Mouse (Mus musculus) kidney, postnatal 0 days (tissue): ENCODE results near the gene Drg1. TPM values are rescaled to one million over a fixed set of nuclear protein-coding genes. Genes with fewer than 3 reads are reported as not detected.
A peak's percentile ranks its signal among the peaks of the same experiment; 100 is the strongest.

ENCODE experiments used
- ATAC-seq: fragments of 200-750 bp; cut with Nextera tagmentation; replicated peaks from 2 replicates; pipeline ENCODE4 v1.8.0; 2017; ENCODE audit warnings: low read depth, moderate number of reproducible peaks, moderate TSS enrichment, moderate library complexity; ENCODE audit not compliant: low FRiP score
- DNase-seq: peaks from one replicate; pipeline ENCODE4 v3.0.0-alpha.2; 2016; ENCODE audit warnings: low spot score
- H3K27ac ChIP-seq: fragments of 300-500 bp; sonication (generic); 2 replicates; pipeline ENCODE4 v1.5.1; 2014; ENCODE audit warnings: mild to moderate bottlenecking
- H3K27me3 ChIP-seq: fragments of 300-500 bp; sonication (generic); 2 replicates; pipeline ENCODE4 v1.6.1; 2014; ENCODE audit warnings: low read length, mixed read lengths; ENCODE audit not compliant: insufficient read depth
- H3K36me3 ChIP-seq: fragments of 300-500 bp; sonication (generic); 2 replicates; pipeline ENCODE4 v1.6.1; 2014; ENCODE audit warnings: low read length, mixed read lengths; ENCODE audit not compliant: insufficient read depth
- H3K4me1 ChIP-seq: fragments of 300-500 bp; sonication (generic); replicated peaks from 2 replicates; pipeline ENCODE4 v1.6.1; 2014; ENCODE audit warnings: antibody characterized with exemption, low read length, mixed read lengths; ENCODE audit not compliant: insufficient read depth
- H3K4me2 ChIP-seq: fragments of 300-500 bp; sonication (generic); 2 replicates; pipeline ENCODE4 v1.6.1; 2014; ENCODE audit warnings: mild to moderate bottlenecking, low read length, moderate library complexity, mixed read lengths
- H3K4me3 ChIP-seq: fragments of 300-500 bp; sonication (generic); replicated peaks from 2 replicates; pipeline ENCODE4 v1.5.1; 2014; ENCODE audit warnings: low read depth, low read length
- H3K9ac ChIP-seq: fragments of 300-500 bp; sonication (generic); 2 replicates; pipeline ENCODE4 v1.6.1; 2014; ENCODE audit warnings: low read depth, low read length
- H3K9me3 ChIP-seq: fragments of 300-500 bp; sonication (generic); replicated peaks from 2 replicates; pipeline ENCODE4 v1.6.1; 2016; ENCODE audit warnings: low read length, inconsistent platforms, mixed read lengths
- CTCF ChIP-seq: IDR thresholded peaks from 2 replicates; pipeline ENCODE4 v1.5.1; 2016; ENCODE audit warnings: antibody characterized with exemption, low read depth, mild to moderate bottlenecking, moderate library complexity
- WGBS: fragments of 180-500 bp; shearing (Covaris S2); extraction: QIAGEN DNeasy Blood & Tissue Kit; methylation state at CpG from one replicate; pipeline ENCODE4 v1.1.7; 2014; 5-methylcytosine and 5-hydroxymethylcytosine counted together
- polyA plus RNA-seq: library from polyadenylated mRNA; unstranded; fragments of >200 nt; fragmentation: Nextera tagmentation; extraction: Ambion mirVana; gene quantifications from 2 replicates; pipeline ENCODE4 v1.2.1, GENCODE M21; 2015

Drg1 gene
- polyA plus RNA-seq, 1 experiment from 2014 or later = 176 TPM

- 52% methylated on average over 5 of the region's 5 CpGs for WGBS
- Histone ChIP-seq H3K4me3 (no peak overlapping the region; the same call in 1 of the 2 replicates), H3K36me3 (0 out of 2 replicates have a peak, but pooled peaks cover under 1% of the 10 kb centered on the region), H3K9me3 (no peaks in the 10 kb centered on the region), H3K4me2 (peak overlapping the region; percentile 96), H3K27me3 (no peaks in the 10 kb centered on the region), H3K4me1 (peaks cover 3% of the 10 kb centered on the region; the same call in 1 of the 2 replicates), H3K27ac (peak overlapping the region; percentile 100), H3K9ac (peak overlapping the region; percentile 97)
- DNase-seq = peak; percentile 54
- ATAC-seq = no peak
- no peak for TF ChIP-seq CTCF
Observed at GRCm38 (mm10) chr11:3287921-3288320, 21.7 kb upstream of the Drg1 start.

- Histone ChIP-seq H3K4me1 (no peaks in the 10 kb centered on the region), H3K36me3 (no peaks in the 10 kb centered on the region), H3K4me3 (no peak overlapping the region), H3K9me3 (no peaks in the 10 kb centered on the region), H3K9ac (no peak overlapping the region), H3K27ac (peak overlapping the region; percentile 100; the same call in 1 of the 2 replicates), H3K4me2 (no peak overlapping the region), H3K27me3 (no peaks in the 10 kb centered on the region)
- DNase-seq = no peak
- no peak for ATAC-seq
- TF ChIP-seq CTCF = no peak
- 51% methylated on average over 6 of the region's 6 CpGs for WGBS
Observed at GRCm38 (mm10) chr11:3287131-3287530, 20.9 kb upstream of the Drg1 start.

DNA sequence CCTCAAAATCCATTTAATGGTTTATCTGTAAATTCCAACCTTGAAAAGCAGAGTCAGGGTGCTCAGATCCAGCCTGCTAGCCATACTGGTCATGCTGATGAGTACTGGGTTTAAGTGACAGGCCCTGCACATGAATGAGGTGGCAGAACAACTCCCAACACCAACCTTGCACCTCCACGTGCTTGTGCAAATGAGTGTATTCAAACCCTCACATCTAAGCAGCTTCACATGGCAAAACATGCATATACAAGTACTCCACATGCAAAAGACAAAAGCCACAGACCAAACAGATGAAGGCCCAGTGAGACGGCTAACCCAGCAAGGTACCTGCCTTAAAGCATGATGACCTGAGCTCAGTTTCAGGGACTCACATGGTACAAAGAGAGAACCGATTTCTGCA is 19.7 kb upstream of the Drg1 start:
- ATAC-seq = no peak
- 86% methylated on average over 3 of the region's 3 CpGs for WGBS

GRCm38 (mm10) chr11:3283645-3284044 is 17.4 kb upstream of the Drg1 start:
- Histone ChIP-seq H3K27ac (no peak overlapping the region), H3K9me3 (no peaks in the 10 kb centered on the region), H3K27me3 (no peaks in the 10 kb centered on the region), H3K4me3 (no peak overlapping the region), H3K9ac (no peak overlapping the region), H3K4me1 (no peaks in the 10 kb centered on the region), H3K4me2 (no peak overlapping the region), H3K36me3 (no peaks in the 10 kb centered on the region)
- ATAC-seq (no peak), DNase-seq (no peak)
- 92% methylated on average over 6 of the region's 6 CpGs for WGBS
- TF ChIP-seq CTCF = no peak

More for the DNA sequence above, 19.7 kb upstream of the Drg1 start:
- Histone ChIP-seq H3K4me3 (no peak overlapping the region), H3K27ac (no peak overlapping the region), H3K9me3 (no peaks in the 10 kb centered on the region), H3K4me1 (no peaks in the 10 kb centered on the region), H3K27me3 (no peaks in the 10 kb centered on the region), H3K4me2 (no peak overlapping the region), H3K9ac (no peak overlapping the region), H3K36me3 (no peaks in the 10 kb centered on the region)
- no peak for TF ChIP-seq CTCF
- DNase-seq = no peak

- Histone ChIP-seq H3K4me1 (no peaks in the 10 kb centered on the region), H3K36me3 (no peaks in the 10 kb centered on the region), H3K27me3 (no peaks in the 10 kb centered on the region), H3K9me3 (no peaks in the 10 kb centered on the region), H3K27ac (no peak overlapping the region), H3K9ac (no peak overlapping the region), H3K4me3 (no peak overlapping the region), H3K4me2 (no peak overlapping the region)
- TF ChIP-seq CTCF = no peak
- 62% methylated on average over 6 of the region's 6 CpGs for WGBS
- DNase-seq = no peak
- ATAC-seq = no peak
Observed at GRCm38 (mm10) chr11:3282887-3283286, 16.7 kb upstream of the Drg1 start.

DNA sequence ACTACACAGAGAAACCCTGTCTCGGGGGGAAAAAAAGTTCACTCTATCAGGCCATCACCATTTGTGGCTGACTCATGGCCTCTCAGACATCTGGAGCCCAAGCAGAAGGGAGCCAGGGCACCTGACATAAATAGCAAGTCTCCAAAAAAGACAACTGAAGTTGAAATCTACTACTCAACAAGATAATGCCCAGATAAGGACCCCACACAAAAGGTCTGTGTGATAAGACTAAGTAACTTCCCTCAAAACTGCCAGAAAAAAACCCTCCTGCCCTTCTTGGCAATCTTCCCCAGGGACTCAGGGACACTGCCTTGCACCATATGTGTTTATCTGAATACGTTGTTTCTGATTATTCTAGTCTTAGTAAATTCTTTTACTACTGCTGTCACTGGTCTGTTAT is 13.5 kb upstream of the Drg1 start:
- Histone ChIP-seq H3K9ac (no peak overlapping the region), H3K27me3 (no peaks in the 10 kb centered on the region), H3K4me3 (no peak overlapping the region), H3K4me2 (no peak overlapping the region), H3K4me1 (no peaks in the 10 kb centered on the region), H3K9me3 (no peaks in the 10 kb centered on the region), H3K36me3 (no peaks in the 10 kb centered on the region), H3K27ac (no peak overlapping the region)
- 71% methylated on average over 2 of the region's 2 CpGs for WGBS
- TF ChIP-seq CTCF = no peak
- DNase-seq = no peak
- no peak for ATAC-seq

- ATAC-seq (no peak), DNase-seq (no peak)
- no peak overlapping the region for H3K27ac ChIP-seq
- H3K36me3 ChIP-seq = no peaks in the 10 kb centered on the region
- H3K9me3 ChIP-seq = no peaks in the 10 kb centered on the region
- TF ChIP-seq CTCF = no peak
- no peak overlapping the region for H3K4me3 ChIP-seq
- no peaks in the 10 kb centered on the region for H3K4me1 ChIP-seq
- H3K4me2 ChIP-seq = no peak overlapping the region
- no peaks in the 10 kb centered on the region for H3K27me3 ChIP-seq
- WGBS = 49% methylated on average over 5 of the region's 5 CpGs
- no peak overlapping the region for H3K9ac ChIP-seq
Observed at GRCm38 (mm10) chr11:3278351-3278750, 12.1 kb upstream of the Drg1 start.
